Mouse (Mus musculus): Measurements from ENCODE around the gene Mtus2.
A peak's percentile ranks its signal among the peaks of the same experiment; 100 is the strongest.

The Mtus2 gene

DNA sequence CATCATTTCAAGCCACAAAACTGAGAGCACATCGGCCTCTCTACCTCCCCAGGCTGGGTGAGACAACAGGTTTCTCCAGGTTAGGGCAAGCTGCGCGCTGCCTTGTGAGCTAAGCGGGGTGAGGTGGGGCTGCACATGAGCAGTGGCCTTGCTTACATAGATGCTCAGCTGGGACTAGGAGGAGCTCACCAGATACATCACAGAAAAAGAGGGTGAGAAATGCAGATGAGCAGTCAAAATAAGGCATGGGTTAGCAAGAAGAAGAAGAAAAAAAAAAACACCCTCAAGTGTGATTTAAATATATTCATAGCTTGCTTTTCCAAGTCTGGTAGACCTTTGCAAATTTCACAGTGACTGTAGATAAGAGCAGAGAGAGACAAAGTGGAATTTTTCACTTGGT lies 254.7 kb downstream of the Mtus2 start:
- no peak for DNase-seq

DNA sequence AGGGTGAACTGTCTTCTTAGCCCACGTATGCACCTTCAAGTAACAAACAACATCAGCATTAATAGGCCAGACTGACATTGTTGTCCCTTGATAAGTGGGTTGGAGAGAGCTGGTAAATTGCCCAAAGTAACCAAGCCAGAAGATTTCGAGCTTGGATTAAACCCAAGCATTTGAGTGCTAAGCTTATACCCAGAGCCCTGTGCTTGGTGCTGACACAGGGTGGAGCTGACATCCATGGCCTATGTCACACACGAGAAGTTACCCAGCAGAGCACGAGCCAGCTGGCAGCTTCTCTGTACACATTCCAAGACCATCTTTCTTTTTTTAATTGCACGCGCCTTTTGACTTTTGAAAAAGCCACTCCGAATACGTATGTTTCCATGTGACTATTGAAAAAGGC lies 259.7 kb downstream of the Mtus2 start:
- no peak for DNase-seq

DNA sequence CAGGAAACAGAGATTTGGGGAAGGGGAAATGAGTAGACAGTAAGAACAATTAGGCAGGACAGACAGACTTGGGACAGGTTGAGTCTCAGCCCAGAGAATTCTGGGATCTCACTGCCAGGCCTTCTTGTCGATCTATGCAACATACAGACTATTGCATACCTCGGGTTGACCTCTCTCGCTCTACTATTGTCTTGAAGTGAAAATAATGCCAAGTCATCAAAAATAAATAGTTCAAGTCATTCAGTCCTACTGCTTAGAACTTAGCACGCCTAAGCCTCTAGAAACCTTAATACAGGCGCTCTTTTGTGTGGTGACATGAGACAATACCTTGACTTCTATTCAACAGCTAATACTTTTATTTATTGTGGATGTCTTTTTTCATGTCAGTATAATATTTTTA lies 265.8 kb downstream of the Mtus2 start:
- no peak for DNase-seq

DNA sequence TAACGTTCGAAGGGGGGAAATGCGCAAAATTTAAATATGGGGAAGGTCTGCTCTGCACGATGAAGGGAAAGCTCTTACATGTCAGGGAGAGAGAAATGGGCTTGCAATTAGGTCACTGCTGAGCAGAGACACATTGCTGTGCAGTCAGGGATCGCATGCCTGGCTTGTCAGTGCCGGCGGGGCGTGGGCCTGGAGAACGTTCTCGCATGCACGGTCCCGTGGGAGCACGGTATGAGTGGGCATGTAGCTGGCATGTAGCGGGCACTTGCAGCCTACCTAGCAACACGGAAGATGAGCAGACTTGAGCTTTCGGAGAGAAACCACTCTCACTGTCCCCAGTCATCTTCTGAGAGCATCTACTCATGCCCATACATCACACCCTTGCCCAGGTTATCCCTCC lies 266.9 kb downstream of the Mtus2 start:
- no peak for DNase-seq

DNA sequence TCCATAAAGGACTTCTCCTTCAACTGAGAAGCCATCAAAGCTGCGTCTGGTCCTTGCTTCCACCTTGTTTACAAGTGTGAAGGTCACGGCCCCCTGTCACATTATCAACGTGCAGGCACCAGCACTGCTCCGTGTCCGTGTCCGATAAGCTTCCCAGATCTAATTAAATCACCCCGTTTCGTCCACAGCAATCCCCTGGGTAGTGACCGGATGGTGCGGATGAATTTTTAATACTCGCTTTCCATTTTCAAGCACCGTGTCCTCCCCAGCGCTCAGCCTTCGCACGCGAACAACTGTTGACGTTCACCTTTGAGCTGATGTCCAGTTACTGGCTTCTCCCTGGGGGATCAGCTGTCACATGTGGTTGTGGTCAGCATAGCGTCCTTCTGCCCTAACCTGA lies 276.6 kb downstream of the Mtus2 start:
- no peak for DNase-seq

DNA sequence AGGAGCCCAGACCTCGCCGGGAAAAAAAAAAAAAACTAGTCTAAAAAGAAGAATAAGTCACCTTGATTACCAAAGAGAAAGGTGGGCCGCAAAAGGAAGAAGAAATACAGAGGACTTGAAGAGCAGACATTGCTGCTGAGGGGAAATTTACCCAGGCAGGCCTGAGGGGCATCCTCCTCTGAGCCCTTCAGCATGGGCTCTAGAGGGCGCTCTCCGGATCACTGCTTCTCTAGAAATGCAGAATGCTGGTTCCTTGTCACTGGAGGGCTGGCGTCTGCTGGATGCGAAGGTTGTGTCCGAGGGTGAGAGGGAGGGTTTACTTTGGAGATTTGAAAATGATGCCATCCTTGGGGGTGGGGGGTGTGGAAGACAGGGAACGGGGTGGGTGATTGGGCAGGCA lies 279.5 kb downstream of the Mtus2 start:
- no peak for DNase-seq

DNA sequence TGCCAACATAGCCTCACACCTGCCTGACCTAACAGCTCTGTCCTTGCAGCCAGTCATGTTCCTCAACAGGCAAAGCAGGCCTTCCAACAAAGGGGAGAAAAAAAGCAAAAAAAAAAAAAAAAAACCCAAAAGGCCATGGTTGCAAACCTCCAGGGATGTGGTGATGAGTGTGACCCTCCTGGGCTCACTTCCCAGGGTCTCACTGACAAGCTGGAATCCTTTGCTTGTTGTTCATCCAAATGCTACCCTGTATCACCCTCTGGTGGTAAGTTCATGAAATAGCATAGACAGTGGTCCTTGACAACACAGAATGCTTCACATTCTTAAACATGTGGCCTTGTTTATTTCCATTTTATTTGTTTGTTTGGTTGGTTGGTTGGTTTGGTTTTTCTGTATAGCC lies 281.9 kb downstream of the Mtus2 start:
- DNase-seq = peak; percentile 17

DNA sequence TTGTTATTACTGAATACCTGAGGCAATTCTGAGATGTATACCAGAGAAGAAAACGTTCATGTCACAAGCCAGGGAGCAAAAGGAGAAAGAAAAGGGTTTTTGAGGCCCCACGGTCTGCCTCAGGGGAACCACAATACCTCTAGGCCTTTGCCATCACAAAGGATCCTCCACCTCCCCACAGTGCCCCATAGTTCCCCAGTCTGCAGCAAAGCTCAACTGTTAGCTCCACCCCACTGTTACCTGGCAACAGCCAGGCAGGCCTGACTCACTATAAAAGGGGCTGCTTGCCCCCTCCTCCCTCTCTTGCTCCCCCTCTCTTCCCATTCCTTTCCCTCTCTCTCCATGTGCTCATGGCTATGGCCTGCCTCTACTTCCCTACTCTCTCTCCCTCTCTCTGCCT lies 282.6 kb downstream of the Mtus2 start:
- no peak for DNase-seq

DNA sequence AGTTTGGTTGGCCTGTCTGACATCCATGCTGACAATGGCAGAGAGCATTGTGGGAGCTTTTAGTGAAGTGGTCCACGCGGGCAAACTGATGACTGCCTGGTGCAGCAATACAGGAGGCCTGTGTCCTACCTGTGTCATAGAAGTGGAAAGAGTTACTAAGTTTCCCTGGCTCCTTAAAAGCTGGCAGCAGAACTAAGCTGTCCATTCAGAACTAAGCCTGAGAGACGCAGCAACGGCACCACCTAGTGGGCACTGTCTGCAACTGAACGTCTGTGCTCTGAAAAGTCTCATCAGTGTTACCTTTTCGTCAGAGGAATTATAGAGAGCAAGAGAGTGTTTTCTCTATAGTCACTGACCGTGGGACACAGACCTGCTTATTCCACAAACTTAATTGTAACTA lies 284.8 kb downstream of the Mtus2 start:
- DNase-seq = peak; percentile 63

DNA sequence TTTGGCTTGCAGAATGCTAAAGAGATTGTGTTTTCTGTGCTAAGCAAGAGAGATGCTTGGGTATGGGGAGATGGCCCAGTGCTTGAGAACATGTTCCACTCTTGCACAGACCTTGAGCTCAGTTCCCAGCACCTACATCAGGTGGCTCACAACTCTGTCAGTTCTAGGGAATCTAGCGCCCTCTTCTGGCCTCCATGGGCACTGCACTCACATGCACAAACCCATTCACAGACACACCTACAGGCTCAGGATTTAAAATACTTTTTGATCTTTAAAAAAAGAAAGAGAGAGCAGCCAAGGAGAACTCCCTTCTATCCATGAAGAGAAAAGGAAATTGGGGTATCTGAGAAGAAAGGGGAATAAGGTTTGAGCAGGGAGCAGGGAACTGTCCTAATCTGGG lies 287.4 kb downstream of the Mtus2 start:
- DNase-seq = no peak

DNA sequence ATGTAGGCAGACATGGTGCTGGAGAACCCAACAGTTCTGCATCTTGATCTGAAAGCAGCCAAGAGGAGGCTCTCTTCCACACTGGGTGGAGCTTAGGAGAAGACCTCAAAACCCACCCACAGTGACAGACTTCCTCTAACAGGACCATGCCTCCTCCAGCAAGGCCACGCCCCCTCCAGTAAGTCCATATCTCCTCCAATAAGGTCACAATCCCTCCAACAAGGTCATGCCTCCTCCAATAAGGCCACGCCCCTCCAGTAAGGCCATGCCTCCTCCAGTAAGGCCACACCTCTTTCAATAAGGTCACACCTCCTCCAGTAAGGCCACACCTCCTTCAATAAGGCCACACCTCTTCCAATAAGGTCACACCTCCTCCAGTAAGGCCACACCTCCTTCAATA lies 288.3 kb downstream of the Mtus2 start:
- DNase-seq = no peak

DNA sequence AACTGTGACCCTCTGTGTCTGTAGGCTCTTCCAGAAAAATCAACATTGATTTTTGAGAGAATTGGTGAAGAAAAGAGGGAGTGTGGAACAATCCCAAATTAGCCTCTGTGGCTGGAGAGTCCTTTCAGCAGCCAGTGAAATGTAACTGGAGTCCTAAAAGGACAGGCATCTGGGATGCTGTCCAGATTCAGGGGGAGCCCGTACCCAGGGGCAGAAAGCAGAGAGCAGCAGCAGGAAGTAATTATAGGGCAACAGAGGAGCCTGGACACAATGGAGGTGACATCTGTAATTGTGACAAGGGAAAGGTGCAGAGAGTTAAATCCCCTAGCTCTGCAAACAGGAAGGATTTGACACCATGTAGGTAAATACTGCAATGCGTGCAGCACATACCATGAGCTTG lies 291.1 kb downstream of the Mtus2 start:
- DNase-seq = no peak

DNA sequence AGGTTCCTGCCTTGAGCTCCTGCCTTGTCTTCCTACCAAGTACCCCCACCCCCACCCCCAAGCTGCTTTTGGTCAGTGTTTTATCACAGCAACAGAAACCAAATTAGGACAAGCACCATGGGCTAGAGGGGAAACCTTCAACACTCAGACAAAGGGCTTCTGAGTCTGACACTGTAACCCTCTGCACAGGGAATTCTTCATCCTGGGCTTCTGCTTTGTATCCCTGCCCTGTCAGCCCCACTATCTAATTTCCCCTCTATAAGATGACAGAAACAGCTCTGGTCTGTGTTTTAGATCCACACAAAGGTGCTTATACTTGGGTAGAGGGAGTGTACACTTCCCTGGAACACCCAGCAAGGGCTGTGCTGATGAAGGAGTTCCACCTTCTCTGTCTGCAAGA lies 294.7 kb downstream of the Mtus2 start:
- DNase-seq = no peak

DNA sequence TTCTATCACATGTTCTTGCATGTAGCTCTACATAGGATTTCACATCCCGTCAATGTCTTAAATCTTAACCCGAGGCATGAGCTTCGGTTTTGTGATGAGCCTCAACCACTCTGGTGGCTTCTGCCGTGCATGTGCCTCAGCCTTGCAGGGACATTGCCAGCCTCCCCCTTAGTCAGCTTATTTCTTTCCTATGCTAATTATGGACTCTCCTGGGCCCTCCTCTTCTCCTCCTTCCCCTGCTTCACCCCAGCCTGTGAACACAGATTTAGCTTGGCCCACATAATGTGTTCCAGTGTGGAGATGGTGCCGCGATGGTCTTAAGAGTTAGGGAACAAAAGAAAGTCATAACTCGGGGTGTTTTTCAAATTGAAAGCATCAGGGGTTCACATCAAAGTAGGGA lies 304.9 kb downstream of the Mtus2 start:
- DNase-seq = no peak

DNA sequence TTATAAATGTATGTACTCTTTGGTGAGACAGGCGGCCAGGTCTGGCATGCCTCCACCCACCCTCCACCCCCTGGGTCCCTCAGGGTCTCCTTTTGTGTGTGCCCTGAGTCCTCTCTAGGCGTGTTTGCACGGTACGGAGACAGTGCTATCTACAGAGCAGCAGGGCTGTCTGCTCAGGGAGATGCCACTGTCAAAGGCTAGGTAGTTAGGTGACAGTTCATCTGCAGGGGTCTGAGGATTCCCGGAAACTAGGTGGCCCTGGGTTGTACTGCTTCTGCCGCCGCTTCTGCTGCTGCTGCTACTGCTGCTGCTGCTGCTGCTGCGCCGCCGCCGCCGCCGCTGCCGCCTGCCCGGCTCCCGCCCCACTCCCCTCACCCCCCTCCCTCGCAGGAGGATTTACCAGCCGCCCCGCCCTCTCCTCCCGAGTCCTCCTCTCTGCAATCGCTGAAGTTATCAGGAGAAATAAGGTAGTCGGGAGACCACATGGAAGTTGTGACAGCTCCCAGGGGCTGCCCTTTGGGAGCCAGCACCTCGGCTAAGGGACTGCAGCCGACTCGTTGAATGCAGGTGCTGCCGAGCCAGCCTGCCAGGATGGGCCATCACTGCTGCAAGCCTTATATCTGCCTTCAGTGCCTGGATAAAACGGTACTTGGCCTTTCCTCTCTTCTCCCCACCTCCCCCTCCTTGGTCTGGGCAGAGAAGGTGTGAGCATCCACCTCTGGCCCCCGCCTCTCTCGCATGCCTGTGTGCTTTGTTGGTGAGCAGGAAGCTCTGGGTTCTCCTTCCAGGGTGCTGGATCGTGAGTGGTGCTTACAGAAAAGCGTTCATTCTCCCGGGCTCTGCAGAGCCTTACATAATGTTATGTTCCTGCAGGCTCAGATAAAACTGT lies 307.9 kb downstream of the Mtus2 start:
- peak; percentile 10 for DNase-seq

DNA sequence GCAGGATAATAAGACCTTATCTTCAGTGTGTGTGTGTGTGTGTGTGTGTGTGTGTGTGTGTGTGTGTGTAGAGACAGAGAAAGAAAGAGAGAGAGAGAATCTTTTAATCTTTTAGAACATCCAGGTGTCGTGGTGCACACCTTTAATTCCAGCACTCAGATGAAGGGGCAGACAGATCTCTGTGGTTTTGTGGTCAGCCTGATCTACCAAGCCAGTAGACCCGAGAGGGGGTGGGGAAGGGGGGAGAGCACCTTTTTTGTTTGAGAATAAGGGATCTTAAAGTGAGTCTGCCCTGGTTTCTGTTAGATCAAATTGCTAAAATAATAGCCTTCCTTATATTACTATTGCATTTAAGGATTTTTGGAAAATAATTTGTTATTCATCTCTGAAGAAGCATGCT lies 309.7 kb downstream of the Mtus2 start:
- no peak for DNase-seq

DNA sequence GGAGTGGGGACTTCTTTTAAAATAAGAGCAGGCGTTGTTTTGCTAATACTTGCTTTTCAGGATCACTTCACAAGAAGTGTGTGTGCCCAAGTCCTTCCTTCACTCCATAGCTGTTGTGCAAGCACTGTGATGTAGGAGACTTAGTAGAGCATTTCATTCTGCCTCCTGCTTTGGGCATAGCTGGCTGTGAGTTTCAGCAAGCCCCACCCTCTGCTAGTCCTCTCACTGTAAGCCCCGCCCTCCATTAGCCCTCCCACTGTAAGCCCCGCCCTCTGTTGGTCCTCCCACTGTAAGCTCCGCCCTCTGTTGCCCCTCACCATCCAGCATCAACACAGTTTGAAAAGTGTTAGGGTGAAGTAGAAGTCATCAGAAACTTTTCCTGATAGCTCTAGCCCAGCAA lies 310.3 kb downstream of the Mtus2 start:
- DNase-seq = no peak

DNA sequence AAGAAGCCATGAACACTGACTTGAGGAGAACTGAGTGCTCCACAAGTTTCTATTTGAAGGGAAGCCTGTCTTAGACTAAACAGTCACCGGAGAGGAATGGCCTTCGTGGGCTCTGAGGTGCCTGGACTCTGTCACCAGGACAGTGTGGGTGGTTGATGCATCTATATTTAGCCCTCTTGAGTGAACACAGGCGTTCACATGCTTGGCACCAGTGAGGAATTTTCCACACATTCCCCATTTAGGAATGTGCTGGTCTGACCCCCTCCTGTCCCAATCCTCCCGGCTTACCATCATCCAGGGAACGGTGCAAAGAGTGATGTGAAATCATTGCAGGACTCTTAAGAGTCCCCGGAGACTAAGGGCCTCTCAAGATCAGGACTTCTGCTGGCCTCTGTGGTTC lies 314.9 kb downstream of the Mtus2 start:
- DNase-seq = no peak

DNA sequence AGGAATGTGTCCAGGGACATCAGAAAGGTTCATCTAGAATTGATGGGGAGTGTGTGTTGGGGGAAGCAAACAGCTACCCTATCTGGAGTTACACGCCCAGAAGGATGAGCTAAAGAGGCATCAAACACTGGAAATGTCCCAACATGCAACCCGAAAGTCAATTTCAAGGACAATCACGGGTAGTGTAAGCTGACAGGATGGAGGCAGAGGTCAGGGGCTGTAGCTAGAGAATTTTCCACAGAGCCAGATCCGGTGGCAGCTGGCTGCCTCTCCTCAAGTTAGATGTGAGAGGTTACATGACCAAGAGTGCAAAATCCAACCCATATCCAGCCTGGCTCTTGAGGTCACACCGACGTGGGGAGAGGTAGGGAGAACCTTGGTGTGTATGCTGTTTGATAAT lies 315.7 kb downstream of the Mtus2 start:
- DNase-seq = no peak

DNA sequence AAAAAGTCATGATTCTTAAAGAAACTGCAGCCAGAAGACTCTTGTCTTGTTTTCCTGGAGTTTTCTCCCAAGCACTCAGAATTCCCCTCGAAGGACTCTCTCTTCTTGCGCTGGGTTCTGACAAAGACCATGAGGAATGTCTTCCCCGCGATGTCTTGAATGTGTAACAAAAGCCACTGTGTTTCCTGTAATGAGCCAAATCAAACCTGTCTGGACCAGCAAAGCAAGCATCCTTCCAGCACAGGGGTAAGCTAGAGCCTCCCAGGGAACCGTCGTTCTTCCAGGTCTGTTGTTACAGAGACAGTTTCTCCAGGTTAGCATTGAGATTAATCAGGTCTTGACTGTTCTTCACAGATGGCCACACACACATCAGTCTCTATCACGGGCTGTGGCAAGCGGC lies 321.1 kb downstream of the Mtus2 start:
- DNase-seq = no peak

DNA sequence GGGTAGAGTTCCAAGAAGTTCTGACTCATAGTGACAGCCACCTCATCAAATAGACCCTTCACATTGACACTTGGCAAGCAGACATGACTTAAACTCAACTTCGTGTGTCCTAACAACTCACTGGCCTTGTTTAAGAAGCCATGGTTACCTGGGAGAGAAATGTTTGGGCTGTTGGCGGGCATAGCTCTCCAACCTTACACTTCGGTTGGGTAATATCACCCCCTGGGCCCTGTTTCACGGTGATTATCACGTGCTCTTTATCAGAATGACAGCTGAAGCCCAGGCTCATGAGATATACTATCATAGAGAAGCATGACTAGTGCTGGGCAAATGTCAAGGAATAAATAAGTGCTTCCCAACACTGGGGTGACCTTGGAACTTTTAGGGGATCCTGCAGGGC lies 323.2 kb downstream of the Mtus2 start:
- DNase-seq = no peak

DNA sequence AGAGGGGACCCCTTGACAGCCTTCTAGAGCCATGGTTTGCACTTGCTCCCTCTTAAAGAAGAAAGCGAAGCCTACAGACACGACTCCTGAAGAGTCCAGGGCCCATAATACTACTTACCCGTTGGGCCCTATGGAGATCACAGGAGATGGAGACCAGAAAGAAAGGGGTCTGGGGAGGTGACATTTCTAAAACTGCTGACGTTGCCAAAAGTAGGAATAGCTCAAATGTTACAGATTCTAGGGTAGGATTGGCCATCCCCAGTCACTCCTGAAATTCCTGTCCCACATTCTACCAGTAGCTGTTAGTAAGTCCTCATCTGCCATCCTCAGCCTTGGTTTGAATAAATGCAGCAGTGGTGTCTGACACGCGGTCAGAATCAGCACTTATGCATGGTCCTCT lies 325.0 kb downstream of the Mtus2 start:
- no peak for DNase-seq

DNA sequence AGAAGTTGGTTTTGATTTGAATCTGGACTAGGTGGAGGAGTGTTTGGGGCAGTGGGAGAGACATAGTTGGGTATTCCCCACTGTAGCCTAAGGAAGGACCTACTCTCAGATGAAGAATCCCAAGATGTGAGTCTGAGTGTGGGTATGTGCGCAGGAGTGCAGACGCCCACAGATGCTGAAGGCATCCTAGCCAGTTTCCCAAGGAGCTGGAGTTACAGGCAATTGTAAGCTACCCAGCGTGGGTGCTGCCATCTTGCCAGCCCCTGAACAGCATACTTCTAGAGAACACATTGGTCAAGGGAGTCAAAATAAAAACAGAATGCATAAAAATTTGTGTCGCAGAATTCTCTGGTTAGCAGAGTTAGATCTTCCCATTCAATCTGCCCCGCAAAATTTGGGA lies 325.5 kb downstream of the Mtus2 start:
- no peak for DNase-seq

DNA sequence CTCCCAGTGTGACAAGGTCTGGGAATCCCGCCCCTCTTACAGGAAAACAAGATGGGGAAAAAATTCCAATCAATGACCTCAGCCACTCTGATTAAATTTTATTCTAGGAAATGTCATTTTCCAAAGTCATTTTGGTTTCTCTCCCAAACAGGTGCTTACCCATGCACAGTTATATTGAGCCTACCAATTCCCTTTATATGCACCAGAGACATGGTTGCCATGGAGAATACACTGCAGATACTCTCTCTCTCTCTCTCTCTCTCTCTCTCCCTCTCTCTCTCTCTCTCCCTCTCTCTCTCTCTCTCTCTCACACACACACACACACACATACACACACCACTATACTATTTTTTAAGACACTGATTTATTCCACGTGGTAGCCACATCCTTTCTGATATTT lies 326.1 kb downstream of the Mtus2 start:
- DNase-seq = no peak

DNA sequence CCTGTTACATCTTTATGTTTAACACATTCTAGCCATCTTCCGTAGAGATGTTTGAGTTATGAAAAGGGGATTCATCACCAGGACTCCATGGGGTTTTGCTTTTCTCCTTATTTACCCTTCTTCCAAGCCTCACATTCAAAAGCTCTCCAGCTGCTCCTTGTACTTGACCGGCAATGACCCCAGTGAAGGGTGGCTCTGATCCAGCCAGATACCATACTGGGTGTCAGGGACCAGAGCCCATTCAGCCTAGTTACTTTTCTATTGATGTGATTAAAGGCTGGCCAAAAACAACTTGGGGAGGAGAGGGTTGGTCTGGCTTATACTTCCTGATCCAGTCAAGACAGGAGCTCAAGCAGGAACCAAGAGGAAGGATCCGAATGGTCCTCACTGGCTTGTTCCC lies 326.5 kb downstream of the Mtus2 start:
- peak; percentile 3 for DNase-seq

Data from kidney, postnatal 14 days (tissue).